Mouse (Mus musculus) heart, embryonic 14.5 days (tissue): ENCODE measurements around the gene Dnajc6. TPM values are rescaled to one million over a fixed set of nuclear protein-coding genes. Genes with fewer than 3 reads are reported as not detected.

ENCODE experiments used
- ATAC-seq: fragments of 200-750 bp; cut with Nextera tagmentation; 2 replicates; pipeline ENCODE4 v1.8.0; 2017; ENCODE audit warnings: low read depth, moderate TSS enrichment; ENCODE audit not compliant: insufficient number of reproducible peaks, insufficient read depth, low FRiP score
- H3K27ac ChIP-seq, 2 experiments: fragments of 200-500 bp in 1 of 2; fragments of 300-500 bp in 1 of 2; sonication (generic) in 1 of 2; replicated peaks in 1 of 2; 2 replicates each; pipeline ENCODE4 v1.5.1; 2012 to 2014; ENCODE audit warnings: low read depth in 2 of 2, low read length in 2 of 2, control low read depth in 1 of 2, mild to moderate bottlenecking in 1 of 2, mixed read lengths in 1 of 2; ENCODE audit not compliant: control insufficient read depth in 1 of 2, insufficient read depth in 1 of 2
- H3K27me3 ChIP-seq: fragments of 300-500 bp; sonication (generic); 2 replicates; pipeline ENCODE4 v1.6.1; 2014; ENCODE audit warnings: mild to moderate bottlenecking, low read length, control low read depth; ENCODE audit not compliant: control insufficient read depth, insufficient read depth
- H3K36me3 ChIP-seq: fragments of 300-500 bp; sonication (generic); 2 replicates; pipeline ENCODE4 v1.6.1; 2014; ENCODE audit warnings: mild to moderate bottlenecking, control low read depth, low read length, mixed read lengths; ENCODE audit not compliant: control insufficient read depth, insufficient read depth
- H3K4me1 ChIP-seq, 2 experiments: fragments of 200-500 bp in 1 of 2; fragments of 300-500 bp in 1 of 2; sonication (generic) in 1 of 2; 2 replicates each; pipeline ENCODE4 v1.6.1; 2012 to 2014; ENCODE audit warnings: low read length in 2 of 2, control low read depth in 1 of 2, mixed read lengths in 1 of 2; ENCODE audit not compliant: control insufficient read depth in 2 of 2, insufficient read depth in 2 of 2
- H3K4me2 ChIP-seq: fragments of 300-500 bp; sonication (generic); 2 replicates; pipeline ENCODE4 v1.6.1; 2014; ENCODE audit warnings: mild to moderate bottlenecking, low read length
- H3K4me3 ChIP-seq, 2 experiments: fragments of 200-500 bp in 1 of 2; fragments of 300-500 bp in 1 of 2; sonication (generic) in 1 of 2; 2 replicates each; pipeline ENCODE4 v1.5.1; 2012 to 2014; ENCODE audit warnings: low read length in 2 of 2, mild to moderate bottlenecking in 2 of 2, control low read depth in 1 of 2, low read depth in 1 of 2, moderate library complexity in 1 of 2; ENCODE audit not compliant: control insufficient read depth in 1 of 2, insufficient read depth in 1 of 2
- H3K9ac ChIP-seq: fragments of 300-500 bp; sonication (generic); 2 replicates; pipeline ENCODE4 v1.6.1; 2014; ENCODE audit warnings: mild to moderate bottlenecking, low read length
- H3K9me3 ChIP-seq: fragments of 300-500 bp; sonication (generic); 2 replicates; pipeline ENCODE4 v1.6.1; 2016; ENCODE audit warnings: low read length, control low read depth; ENCODE audit not compliant: control insufficient read depth
- WGBS: fragments of 180-500 bp; shearing (Covaris S2); extraction: QIAGEN DNeasy Blood & Tissue Kit; methylation state at CpG from one replicate; pipeline ENCODE4 v1.1.7; 2014; 5-methylcytosine and 5-hydroxymethylcytosine counted together
- polyA plus RNA-seq: library from polyadenylated mRNA; unstranded; fragments of >200 nt; fragmentation: Nextera tagmentation; extraction: Ambion mirVana; gene quantifications from 2 replicates; pipeline ENCODE4 v1.2.1, GENCODE M21; 2014

Gene Dnajc6
- 0.24 and 0.70 TPM in 2 replicates for polyA plus RNA-seq

GRCm38 (mm10) chr4:101496534-101497237 is at the start of gene Dnajc6:
Gene Dnajc6 (plus strand): TSS chr4:101496648.
- Histone ChIP-seq H3K9ac (peak within 1 kb of the TSS; percentile 58), H3K36me3 (no peaks in the 10 kb centered on the region), H3K27me3 (peaks cover 45% of the 10 kb centered on the region), H3K4me3 (peak within 1 kb of the TSS; percentile 58 to 65), H3K4me1 (peaks cover 0 to 4% of the 10 kb centered on the region in 2 experiments; a peak in 2 of 4 replicates), H3K27ac (no peak within 1 kb of the TSS), H3K4me2 (peak within 1 kb of the TSS; percentile 86), H3K9me3 (no peaks in the 10 kb centered on the region)
- WGBS = under 1% methylated on average over 53 of the region's 57 CpGs
- ATAC-seq = no peak; the same call in 1 of the 2 replicates

GRCm38 (mm10) chr4:101448701-101449100 is 47.7 kb upstream of the Dnajc6 start:
- H3K4me2 ChIP-seq = no peak overlapping the region
- no peaks in the 10 kb centered on the region for H3K27me3 ChIP-seq
- H3K9ac ChIP-seq = no peak overlapping the region
- no peaks in the 10 kb centered on the region for H3K9me3 ChIP-seq
- no peak overlapping the region for H3K27ac ChIP-seq
- peaks cover 10 to 49% of the 10 kb centered on the region in 2 experiments for H3K4me1 ChIP-seq
- ATAC-seq = no peak
- H3K36me3 ChIP-seq = peaks cover 12% of the 10 kb centered on the region; the same call in 1 of the 2 replicates
- no peak overlapping the region for H3K4me3 ChIP-seq
- WGBS = 91% methylated on average over 8 of the region's 8 CpGs

GRCm38 (mm10) chr4:101449344-101449743 is 47.1 kb upstream of the Dnajc6 start:
- WGBS = 68% methylated on average over 7 of the region's 7 CpGs
- H3K9me3 ChIP-seq = no peaks in the 10 kb centered on the region
- H3K9ac ChIP-seq = no peak overlapping the region
- H3K4me1 ChIP-seq = peaks cover 8 to 42% of the 10 kb centered on the region in 2 experiments; a peak in 3 of 4 replicates
- no peak overlapping the region for H3K4me2 ChIP-seq
- no peak overlapping the region for H3K4me3 ChIP-seq
- ATAC-seq = no peak
- H3K27ac ChIP-seq = no peak overlapping the region
- peaks cover 12% of the 10 kb centered on the region; the same call in 1 of the 2 replicates for H3K36me3 ChIP-seq
- no peaks in the 10 kb centered on the region for H3K27me3 ChIP-seq

GRCm38 (mm10) chr4:101450150-101450780 is 46.2 kb upstream of the Dnajc6 start:
- no peak overlapping the region for H3K9ac ChIP-seq
- H3K27me3 ChIP-seq = no peaks in the 10 kb centered on the region
- no peak overlapping the region for H3K27ac ChIP-seq
- no peak overlapping the region for H3K4me2 ChIP-seq
- H3K9me3 ChIP-seq = no peaks in the 10 kb centered on the region
- WGBS = 78% methylated on average over 20 of the region's 20 CpGs
- no peak for ATAC-seq
- peaks cover 6 to 33% of the 10 kb centered on the region in 2 experiments; a peak in 3 of 4 replicates for H3K4me1 ChIP-seq
- no peak overlapping the region for H3K4me3 ChIP-seq
- H3K36me3 ChIP-seq = peaks cover 12% of the 10 kb centered on the region; the same call in 1 of the 2 replicates

- WGBS = 64% methylated on average over 4 of the region's 4 CpGs
- peaks cover 7 to 30% of the 10 kb centered on the region in 2 experiments for H3K4me1 ChIP-seq
- H3K27me3 ChIP-seq = no peaks in the 10 kb centered on the region
- H3K9me3 ChIP-seq = no peaks in the 10 kb centered on the region
- no peak overlapping the region for H3K27ac ChIP-seq
- no peak overlapping the region for H3K9ac ChIP-seq
- ATAC-seq = no peak
- H3K36me3 ChIP-seq = peaks cover 12% of the 10 kb centered on the region; the same call in 1 of the 2 replicates
- H3K4me2 ChIP-seq = no peak overlapping the region
- no peak overlapping the region for H3K4me3 ChIP-seq
Observed at GRCm38 (mm10) chr4:101451089-101451488, 45.4 kb upstream of the Dnajc6 start.

GRCm38 (mm10) chr4:101452829-101453228 is 43.6 kb upstream of the Dnajc6 start:
- H3K4me1 ChIP-seq = peaks cover 16 to 23% of the 10 kb centered on the region in 2 experiments
- H3K36me3 ChIP-seq = peaks cover 12% of the 10 kb centered on the region; the same call in 1 of the 2 replicates
- H3K9ac ChIP-seq = no peak overlapping the region
- H3K4me2 ChIP-seq = no peak overlapping the region
- no peaks in the 10 kb centered on the region for H3K27me3 ChIP-seq
- ATAC-seq = no peak
- WGBS = 90% methylated on average over 9 of the region's 9 CpGs
- no peaks in the 10 kb centered on the region for H3K9me3 ChIP-seq
- H3K4me3 ChIP-seq = no peak overlapping the region
- no peak overlapping the region for H3K27ac ChIP-seq

GRCm38 (mm10) chr4:101457176-101457575 is 39.3 kb upstream of the Dnajc6 start:
- no peaks in the 10 kb centered on the region for H3K27me3 ChIP-seq
- H3K4me3 ChIP-seq = no peak overlapping the region
- ATAC-seq = no peak
- WGBS = 73% methylated on average over 8 of the region's 8 CpGs
- no peak overlapping the region for H3K4me2 ChIP-seq
- no peak overlapping the region for H3K9ac ChIP-seq
- no peaks in the 10 kb centered on the region for H3K9me3 ChIP-seq
- H3K4me1 ChIP-seq = peaks cover 0 to 10% of the 10 kb centered on the region in 2 experiments; a peak in 2 of 4 replicates
- H3K36me3 ChIP-seq = peaks cover 26% of the 10 kb centered on the region
- no peak overlapping the region for H3K27ac ChIP-seq
